Mouse (Mus musculus): ENCODE results near the gene Plekha8.

DNA sequence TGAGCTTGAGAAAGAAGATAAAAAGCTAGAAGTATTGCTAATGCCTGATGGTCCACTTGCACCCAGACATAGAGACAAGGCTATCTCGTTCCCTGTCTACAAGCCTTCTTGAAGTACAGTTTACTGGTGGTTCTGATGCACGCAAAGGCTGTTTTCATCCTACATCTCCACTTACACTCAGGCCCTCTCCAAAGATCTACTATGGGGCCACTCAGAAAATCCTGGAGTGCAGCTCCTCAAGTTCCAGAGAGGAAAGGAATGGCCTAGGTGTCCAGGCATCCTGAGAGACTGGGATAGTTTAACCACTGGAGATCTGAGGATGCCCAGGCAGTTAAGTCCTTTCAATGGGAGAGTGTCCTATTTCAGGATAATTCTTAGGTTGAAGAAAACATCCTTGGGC, 4.2 kb upstream of the Plekha8 start:
- TF ChIP-seq CTCF (IDR thresholded peaks at IDR 0.05; ENCODE audit: low read depth, low read length) (no peak), POLR2A (IDR thresholded peaks at IDR 0.05; ENCODE audit: borderline replicate concordance, low read depth, low read length) (no peak)
